Mouse (Mus musculus) spleen, postnatal 36 days (tissue): ENCODE measurements around the gene Tnfrsf1a.

ENCODE experiments used
- DNase-seq, 2 experiments: peaks; one replicate each; pipeline ENCODE4 v3.0.0; 2022; ENCODE audit warnings: low spot score in 2 of 2, mixed read lengths in 1 of 2

Gene Tnfrsf1a

DNA sequence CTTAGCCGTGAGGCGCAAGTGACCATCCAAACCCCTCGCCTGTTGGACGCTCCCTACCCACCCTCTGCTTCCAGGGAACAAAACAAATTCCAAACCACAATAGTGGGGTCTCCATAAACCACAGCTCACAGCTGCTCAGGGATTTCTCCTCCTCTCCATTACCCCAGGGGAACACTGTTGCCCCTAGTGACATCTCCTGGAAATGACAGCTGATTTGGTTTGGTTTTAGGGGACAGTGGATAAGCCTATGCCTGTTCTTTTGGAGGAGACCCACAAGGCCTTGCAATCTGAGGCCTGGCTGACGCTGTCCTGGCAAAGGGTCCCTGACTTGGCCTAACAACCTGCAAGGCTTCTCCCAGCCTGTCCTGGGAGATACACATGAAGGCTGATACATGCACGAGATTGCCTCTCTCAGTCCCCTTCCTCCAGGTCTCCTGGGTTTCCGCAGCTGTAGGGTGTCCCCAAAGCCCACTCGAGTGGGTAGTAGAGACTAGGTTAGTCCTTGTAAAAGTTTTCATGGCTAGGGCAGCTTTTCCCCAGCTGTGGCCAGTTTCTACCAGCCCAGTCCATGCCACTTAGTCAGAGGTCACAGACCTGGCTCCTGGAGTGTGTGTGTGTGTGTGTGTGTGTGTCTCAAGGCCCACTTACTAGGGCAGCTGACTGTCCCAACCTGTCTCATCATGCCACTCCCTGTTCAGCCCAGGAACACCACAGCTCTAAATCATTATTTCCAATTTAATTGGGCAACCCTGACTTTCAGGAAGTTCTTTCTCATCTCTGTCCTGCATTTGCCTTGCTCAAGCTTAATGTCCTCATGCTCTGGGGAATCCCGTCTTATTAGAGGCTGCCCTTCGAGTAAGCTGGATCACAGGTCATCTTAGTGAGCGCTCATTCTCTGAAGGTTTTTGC, 36.2 kb downstream of the Tnfrsf1a start:
- DNase-seq = no peak

DNA sequence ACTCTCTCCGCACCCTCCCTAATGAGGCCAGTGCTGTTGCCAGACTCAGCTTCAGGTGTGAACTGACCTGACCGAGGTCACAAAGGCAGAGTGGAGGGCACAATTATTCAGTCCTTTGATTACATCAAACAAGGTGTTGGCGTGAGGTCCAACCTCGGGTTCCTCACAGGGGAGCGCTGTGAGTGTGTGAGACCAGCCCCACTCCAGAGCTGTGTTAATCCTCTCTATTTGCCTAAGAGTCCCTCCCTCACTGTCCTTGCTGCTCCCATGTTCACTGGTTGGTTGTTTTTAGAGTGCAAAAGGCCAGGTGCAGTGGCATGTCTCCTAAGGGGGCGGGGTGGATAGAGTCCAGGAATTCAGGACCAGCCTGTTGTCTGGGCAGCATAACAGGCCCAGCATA, 36.9 kb downstream of the Tnfrsf1a start:
- DNase-seq = no peak

DNA sequence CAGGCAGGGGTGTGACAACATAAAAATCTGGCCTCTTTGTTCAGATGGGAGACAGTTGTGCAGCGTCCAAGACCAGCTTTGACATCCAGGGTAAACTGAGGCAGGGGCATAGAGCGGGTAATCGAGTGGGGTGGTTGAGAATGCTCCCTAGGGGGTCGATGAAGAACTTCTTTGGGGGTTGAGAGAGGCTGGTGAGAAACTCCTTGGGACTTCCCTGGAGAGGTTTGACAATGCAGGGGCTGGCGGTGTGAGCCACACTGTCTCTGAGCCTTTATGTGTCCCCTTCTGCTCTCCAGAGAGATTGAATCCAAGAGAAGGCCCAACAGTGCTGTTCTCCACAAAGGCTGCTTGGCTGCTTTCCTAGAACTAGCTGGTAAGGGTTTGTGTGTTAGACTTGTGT, 40.7 kb downstream of the Tnfrsf1a start:
- DNase-seq = no peak

DNA sequence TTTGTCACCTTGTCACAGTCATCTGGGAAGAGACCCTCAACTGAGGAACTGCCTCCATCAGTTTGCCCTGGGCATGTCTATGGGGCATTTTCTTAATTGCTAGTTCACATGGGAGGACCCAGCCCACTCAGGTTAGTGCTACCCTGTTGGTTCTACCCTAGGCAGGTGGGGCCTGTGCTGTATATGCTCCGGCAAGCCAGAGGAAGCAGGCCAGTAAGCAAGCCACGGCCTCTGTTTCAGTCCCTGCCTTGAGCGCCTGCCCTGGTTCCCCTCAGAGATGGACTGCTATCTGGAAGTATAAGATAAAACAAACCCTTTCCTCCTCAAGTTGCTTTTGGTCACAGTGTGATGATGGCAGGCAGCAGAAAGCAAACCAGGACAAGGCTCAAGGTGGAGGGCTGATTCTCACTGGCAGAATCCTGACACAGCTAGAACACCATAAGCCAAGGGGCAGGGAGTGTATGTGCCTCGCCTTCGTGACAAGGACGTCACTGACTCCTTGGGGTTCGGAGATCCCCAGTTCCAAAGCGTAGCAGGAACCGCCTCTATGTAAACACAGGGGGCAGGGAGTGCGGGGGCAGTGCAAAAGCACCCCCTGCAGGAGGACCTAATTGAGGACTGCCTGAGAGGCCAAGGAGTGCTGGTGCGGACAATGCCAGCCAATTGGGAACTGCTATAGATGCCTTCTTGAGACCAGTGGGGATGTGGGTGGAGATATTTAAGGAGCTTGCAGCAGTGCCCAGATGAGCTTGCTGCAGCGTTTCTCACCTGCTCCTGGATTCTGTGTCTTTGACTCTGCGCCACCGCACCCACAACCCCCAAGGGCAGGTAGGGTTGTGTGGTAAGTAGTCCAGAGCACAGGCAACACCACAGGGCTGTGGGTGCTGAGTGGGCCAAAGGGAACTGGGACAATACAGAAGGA, 56.6 kb downstream of the Tnfrsf1a start:
- no peak for DNase-seq

DNA sequence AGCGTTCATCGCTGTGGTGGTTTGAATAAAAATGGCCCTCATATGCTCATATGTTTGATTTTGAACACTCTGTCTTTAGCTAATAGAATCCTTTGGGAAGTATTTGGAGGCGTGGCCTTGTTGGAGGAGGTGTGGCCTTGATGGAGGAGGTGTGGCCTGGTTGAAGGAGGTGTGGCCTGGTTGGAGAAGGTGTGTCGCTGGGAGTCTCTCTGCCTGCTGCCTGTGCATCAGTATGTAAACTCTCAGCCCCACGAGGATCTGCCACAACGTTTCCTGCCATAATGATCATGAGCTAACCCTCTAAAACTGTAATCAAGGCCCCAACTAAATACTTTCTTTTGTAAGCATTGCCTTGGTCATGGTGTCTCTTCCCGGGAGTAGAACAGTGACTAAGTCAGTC, 58.1 kb downstream of the Tnfrsf1a start:
- DNase-seq = no peak

DNA sequence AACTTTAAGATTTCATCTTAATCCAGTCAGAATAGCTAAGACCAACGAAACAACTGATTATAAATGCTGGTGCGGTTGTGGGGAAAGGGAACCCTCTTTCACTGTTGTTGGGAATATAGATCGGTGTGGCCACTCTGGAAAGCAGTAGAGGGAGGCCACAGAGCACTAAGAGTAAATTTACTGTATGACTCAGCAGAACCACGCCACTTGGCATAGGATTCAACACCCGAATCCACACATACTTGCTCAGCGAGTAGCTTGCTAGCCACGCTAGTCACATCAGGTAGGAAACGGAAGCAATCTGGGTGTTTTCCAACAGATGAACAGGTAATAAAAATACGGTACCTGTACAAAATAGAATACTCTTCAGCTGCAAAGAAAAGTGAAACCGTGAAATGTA, 58.5 kb downstream of the Tnfrsf1a start:
- DNase-seq = no peak

DNA sequence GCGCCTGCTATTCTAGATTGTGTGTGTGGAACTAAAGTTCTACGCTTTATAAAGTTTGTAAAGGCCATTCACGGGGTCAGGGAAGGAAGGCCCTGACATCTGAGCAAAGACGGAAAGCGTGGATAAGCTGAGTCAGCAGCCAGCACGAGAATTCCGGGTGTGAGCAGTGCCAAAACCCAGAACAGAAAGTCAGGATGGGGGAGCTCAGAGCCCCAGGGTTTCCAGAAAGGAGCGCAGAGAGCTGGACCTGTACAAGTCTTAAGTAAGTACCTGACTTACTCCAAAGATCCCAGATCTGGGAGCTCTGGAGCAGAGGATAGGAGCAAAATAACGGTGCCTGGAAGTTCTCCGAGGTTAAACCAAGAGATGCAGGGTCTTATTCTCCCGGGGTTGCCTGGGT, 61.4 kb downstream of the Tnfrsf1a start:
- no peak for DNase-seq

DNA sequence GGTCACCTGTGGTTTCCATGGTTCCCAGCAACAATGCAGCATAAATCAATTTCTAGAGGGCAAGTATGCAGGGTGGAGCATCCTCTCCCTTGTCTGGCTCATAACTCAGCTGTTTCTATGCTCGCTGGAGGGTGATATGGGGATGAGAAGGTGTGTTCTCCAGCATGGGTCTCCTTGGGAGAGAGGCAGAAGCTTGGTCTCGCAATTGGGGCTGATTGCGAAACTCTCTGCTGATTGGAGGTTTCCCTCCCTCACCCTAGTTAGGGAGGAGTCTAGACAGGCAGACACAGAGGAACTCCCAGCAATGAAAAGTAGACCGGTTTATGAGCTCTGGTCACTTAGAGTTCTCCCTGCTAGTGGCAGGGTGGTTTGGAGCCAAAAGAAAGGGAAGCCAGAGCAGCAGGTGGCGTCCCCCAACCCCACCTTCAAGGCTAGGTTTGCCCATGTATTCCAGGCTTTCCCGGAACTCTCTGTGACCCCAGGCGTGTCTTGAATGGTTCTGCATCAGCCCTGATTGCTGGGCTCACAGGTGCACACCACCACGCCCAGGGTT, 61.9 kb downstream of the Tnfrsf1a start:
- no peak for DNase-seq

DNA sequence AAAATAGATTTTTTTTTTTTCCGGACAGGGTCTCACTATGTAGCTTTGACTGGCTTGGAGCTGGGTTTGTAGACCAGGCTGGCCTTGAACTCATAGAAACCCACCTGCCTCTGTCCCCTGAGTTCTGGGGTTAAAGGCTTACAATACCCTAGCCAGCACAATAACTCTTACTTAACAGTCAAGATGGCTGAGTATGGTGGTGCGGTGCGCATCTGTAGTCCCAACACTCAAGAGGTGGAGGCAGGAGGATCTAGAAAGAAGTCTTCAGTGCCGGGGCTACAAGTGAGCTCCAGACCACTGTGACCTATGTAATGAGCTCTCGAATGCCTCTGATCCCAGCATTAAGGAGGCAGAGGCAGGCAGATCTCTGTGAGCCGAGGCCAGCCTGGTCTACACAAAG, 62.5 kb downstream of the Tnfrsf1a start:
- DNase-seq = no peak
